Mouse (Mus musculus) intestine, embryonic 16.5 days (tissue): Measurements from ENCODE around the gene Osbpl3. TPM values are rescaled to one million over a fixed set of nuclear protein-coding genes. Genes with fewer than 3 reads are reported as not detected.

Experiments
- ATAC-seq: fragments of 200-750 bp; cut with Nextera tagmentation; 2 replicates; pipeline ENCODE4 v1.8.0; 2017; ENCODE audit warnings: moderate TSS enrichment, moderate library complexity
- H3K27ac ChIP-seq: fragments of 300-500 bp; sonication (generic); 2 replicates; pipeline ENCODE4 v1.5.1; 2014; ENCODE audit warnings: mild to moderate bottlenecking, low read length
- H3K27me3 ChIP-seq: fragments of 300-500 bp; sonication (generic); replicated peaks from 2 replicates; pipeline ENCODE4 v1.6.1; 2014; ENCODE audit warnings: low read length, control low read depth, mixed read lengths; ENCODE audit not compliant: control insufficient read depth, insufficient read depth
- H3K36me3 ChIP-seq: fragments of 300-500 bp; sonication (generic); 2 replicates; pipeline ENCODE4 v1.6.1; 2014; ENCODE audit warnings: low read length, control low read depth; ENCODE audit not compliant: control insufficient read depth, insufficient read depth
- H3K4me1 ChIP-seq: fragments of 300-500 bp; sonication (generic); 2 replicates; pipeline ENCODE4 v1.6.1; 2014; ENCODE audit warnings: low read length, control low read depth, mixed read lengths; ENCODE audit not compliant: control insufficient read depth, insufficient read depth
- H3K4me2 ChIP-seq: fragments of 300-500 bp; sonication (generic); 2 replicates; pipeline ENCODE4 v1.6.1; 2014; ENCODE audit warnings: low read depth, low read length, control low read depth
- H3K4me3 ChIP-seq: fragments of 300-500 bp; sonication (generic); 2 replicates; pipeline ENCODE4 v1.5.1; 2014; ENCODE audit warnings: mild to moderate bottlenecking, low read length
- H3K9ac ChIP-seq: fragments of 300-500 bp; sonication (generic); 2 replicates; pipeline ENCODE4 v1.6.1; 2014; ENCODE audit warnings: low read depth, low read length
- H3K9me3 ChIP-seq: fragments of 300-500 bp; sonication (generic); 2 replicates; pipeline ENCODE4 v1.6.1; 2016; ENCODE audit warnings: low read length, control low read depth; ENCODE audit not compliant: control insufficient read depth
- WGBS: fragments of 180-500 bp; shearing (Covaris S2); extraction: QIAGEN DNeasy Blood & Tissue Kit; methylation state at CpG from one replicate; pipeline ENCODE4 v1.1.7; 2014; 5-methylcytosine and 5-hydroxymethylcytosine counted together
- polyA plus RNA-seq: library from polyadenylated mRNA; unstranded; fragments of >200 nt; fragmentation: Nextera tagmentation; extraction: Ambion mirVana; gene quantifications from 2 replicates; pipeline ENCODE4 v1.2.1, GENCODE M21; 2015

Osbpl3 gene
- polyA plus RNA-seq, 1 experiment from 2014 or later = 7.0 TPM

- Histone ChIP-seq H3K4me1 (no peaks in the 10 kb centered on the region), H3K27ac (no peak overlapping the region), H3K9me3 (no peaks in the 10 kb centered on the region), H3K4me2 (no peak overlapping the region), H3K27me3 (no peaks in the 10 kb centered on the region), H3K4me3 (no peak overlapping the region), H3K9ac (no peak overlapping the region), H3K36me3 (no peaks in the 10 kb centered on the region; the same call in 1 of the 2 replicates)
- no peak for ATAC-seq
- WGBS = 58% methylated on average over 9 of the region's 9 CpGs
These were observed 133.4 kb downstream of the Osbpl3 start for GRCm38 (mm10) chr6:50322631-50323030.

- H3K9ac ChIP-seq = no peak overlapping the region
- H3K27me3 ChIP-seq = no peaks in the 10 kb centered on the region
- H3K9me3 ChIP-seq = no peaks in the 10 kb centered on the region
- H3K36me3 ChIP-seq = no peaks in the 10 kb centered on the region; the same call in 1 of the 2 replicates
- no peak overlapping the region for H3K4me2 ChIP-seq
- H3K27ac ChIP-seq = no peak overlapping the region
- no peak for ATAC-seq
- no peak overlapping the region for H3K4me3 ChIP-seq
- 78% methylated on average over 6 of the region's 6 CpGs for WGBS
- H3K4me1 ChIP-seq = no peaks in the 10 kb centered on the region
These were observed 134.3 kb downstream of the Osbpl3 start for GRCm38 (mm10) chr6:50321739-50322138.

- ATAC-seq = no peak
- Histone ChIP-seq H3K27ac (no peak overlapping the region), H3K4me2 (no peak overlapping the region), H3K27me3 (no peaks in the 10 kb centered on the region), H3K4me3 (no peak overlapping the region), H3K4me1 (no peaks in the 10 kb centered on the region), H3K36me3 (no peaks in the 10 kb centered on the region; the same call in 1 of the 2 replicates), H3K9ac (no peak overlapping the region), H3K9me3 (no peaks in the 10 kb centered on the region)
- WGBS = 80% methylated on average over 7 of the region's 7 CpGs
These were observed 137.3 kb downstream of the Osbpl3 start for GRCm38 (mm10) chr6:50318590-50319172.

GRCm38 (mm10) chr6:50318150-50318549 lies 137.9 kb downstream of the Osbpl3 start:
- no peak for ATAC-seq
- no peak overlapping the region for H3K27ac ChIP-seq
- H3K4me1 ChIP-seq = no peaks in the 10 kb centered on the region
- H3K9me3 ChIP-seq = no peaks in the 10 kb centered on the region
- H3K4me3 ChIP-seq = no peak overlapping the region
- 68% methylated on average over 2 of the region's 2 CpGs for WGBS
- no peaks in the 10 kb centered on the region for H3K27me3 ChIP-seq
- no peak overlapping the region for H3K9ac ChIP-seq
- H3K36me3 ChIP-seq = no peaks in the 10 kb centered on the region; the same call in 1 of the 2 replicates
- H3K4me2 ChIP-seq = no peak overlapping the region

- Histone ChIP-seq H3K4me2 (no peak overlapping the region), H3K27me3 (no peaks in the 10 kb centered on the region), H3K4me3 (no peak overlapping the region), H3K36me3 (no peaks in the 10 kb centered on the region; the same call in 1 of the 2 replicates), H3K4me1 (no peaks in the 10 kb centered on the region), H3K9ac (no peak overlapping the region), H3K27ac (no peak overlapping the region), H3K9me3 (no peaks in the 10 kb centered on the region)
- WGBS = 85% methylated on average over 7 of the region's 7 CpGs
- ATAC-seq = peak; percentile 78
These were observed 139.1 kb downstream of the Osbpl3 start for GRCm38 (mm10) chr6:50316795-50317505.

GRCm38 (mm10) chr6:50314406-50315071 lies 141.5 kb downstream of the Osbpl3 start:
- Histone ChIP-seq H3K4me2 (no peak overlapping the region), H3K9ac (no peak overlapping the region), H3K27ac (no peak overlapping the region), H3K36me3 (no peaks in the 10 kb centered on the region), H3K9me3 (no peaks in the 10 kb centered on the region), H3K4me3 (no peak overlapping the region), H3K4me1 (no peaks in the 10 kb centered on the region), H3K27me3 (no peaks in the 10 kb centered on the region)
- ATAC-seq = no peak
- WGBS = 68% methylated on average over 12 of the region's 12 CpGs

- Histone ChIP-seq H3K27me3 (no peaks in the 10 kb centered on the region), H3K9me3 (no peaks in the 10 kb centered on the region), H3K36me3 (no peaks in the 10 kb centered on the region), H3K9ac (no peak overlapping the region), H3K4me3 (no peak overlapping the region), H3K27ac (no peak overlapping the region), H3K4me1 (no peaks in the 10 kb centered on the region), H3K4me2 (no peak overlapping the region)
- WGBS = 41% methylated on average over 4 of the region's 4 CpGs
- peak; percentile 75 for ATAC-seq
These were observed 143.4 kb downstream of the Osbpl3 start for GRCm38 (mm10) chr6:50312647-50313046.

- WGBS = 30% methylated on average over 6 of the region's 6 CpGs
- ATAC-seq = peak; percentile 55
- Histone ChIP-seq H3K27me3 (no peaks in the 10 kb centered on the region), H3K9me3 (no peaks in the 10 kb centered on the region), H3K36me3 (no peaks in the 10 kb centered on the region), H3K4me1 (no peaks in the 10 kb centered on the region), H3K27ac (no peak overlapping the region), H3K4me3 (no peak overlapping the region), H3K9ac (no peak overlapping the region), H3K4me2 (no peak overlapping the region)
These were observed 147.0 kb downstream of the Osbpl3 start for GRCm38 (mm10) chr6:50309019-50309418.

- Histone ChIP-seq H3K27ac (no peak overlapping the region), H3K27me3 (no peaks in the 10 kb centered on the region), H3K4me3 (no peak overlapping the region), H3K9me3 (no peaks in the 10 kb centered on the region), H3K36me3 (no peaks in the 10 kb centered on the region), H3K9ac (no peak overlapping the region), H3K4me2 (no peak overlapping the region), H3K4me1 (no peaks in the 10 kb centered on the region)
- WGBS = 76% methylated on average over 4 of the region's 4 CpGs
- no peak for ATAC-seq
These were observed 149.4 kb downstream of the Osbpl3 start for GRCm38 (mm10) chr6:50306625-50307024.
